Mouse (Mus musculus) brain, embryonic 14.5 days (tissue): Measurements from ENCODE around the gene Rtn3.

Experiments
- CTCF ChIP-seq: fragments of 200-500 bp; IDR thresholded peaks from 2 replicates; pipeline ENCODE4 v1.5.1; 2012; ENCODE audit warnings: inconsistent platforms, mild to moderate bottlenecking, moderate library complexity, borderline replicate concordance; ENCODE audit not compliant: insufficient read depth, insufficient read length; ENCODE audit errors: extremely low read depth
- POLR2A ChIP-seq: fragments of 200-500 bp; IDR thresholded peaks from 2 replicates; pipeline ENCODE4 v1.6.1; 2012; ENCODE audit warnings: mild to moderate bottlenecking, inconsistent platforms, borderline replicate concordance; ENCODE audit not compliant: poor library complexity, insufficient read depth, insufficient read length, severe bottlenecking; ENCODE audit errors: extremely low read depth

GRCm38 (mm10) chr19:7388488-7388887 is 94.6 kb downstream of the Rtn3 start:
- TF ChIP-seq CTCF (no peak), POLR2A (no peak)
